Mouse (Mus musculus) spleen, postnatal 10 days (tissue): ENCODE measurements at regions not wholly inside any gene's neighbourhood (a gene's known extent, or its start where the extent isn't known, plus 50 kb on each side); places are given as distances from the start of the nearest gene placed in this dataset.
"Not testable (repeated sequence)": the region's sequence is repeated elsewhere in the genome, so short reads cannot be mapped to it uniquely, and the experiment has no call there.

Experiments
- DNase-seq, 2 experiments: peaks; one replicate each; pipeline ENCODE4 v3.0.0; 2021 to 2022; ENCODE audit warnings: low spot score in 2 of 2

GRCm38 (mm10) chrX:24169992-24170391, 211.3 kb upstream of the Gm4985 start:
- DNase-seq: not testable (repeated sequence)

- DNase-seq: not testable (repeated sequence)
Measured at GRCm38 (mm10) chrX:24161654-24162053, 202.9 kb upstream of the Gm4985 start.

GRCm38 (mm10) chrX:24153277-24153873, 194.6 kb upstream of the Gm4985 start:
- peak in 1 of 2 experiments; percentile 12 for DNase-seq
